Mouse (Mus musculus): ENCODE data around the gene Dhx32.
"Not testable (repeated sequence)": the region's sequence is repeated elsewhere in the genome, so short reads cannot be mapped to it uniquely, and the experiment has no call there.

Dhx32 gene

DNA sequence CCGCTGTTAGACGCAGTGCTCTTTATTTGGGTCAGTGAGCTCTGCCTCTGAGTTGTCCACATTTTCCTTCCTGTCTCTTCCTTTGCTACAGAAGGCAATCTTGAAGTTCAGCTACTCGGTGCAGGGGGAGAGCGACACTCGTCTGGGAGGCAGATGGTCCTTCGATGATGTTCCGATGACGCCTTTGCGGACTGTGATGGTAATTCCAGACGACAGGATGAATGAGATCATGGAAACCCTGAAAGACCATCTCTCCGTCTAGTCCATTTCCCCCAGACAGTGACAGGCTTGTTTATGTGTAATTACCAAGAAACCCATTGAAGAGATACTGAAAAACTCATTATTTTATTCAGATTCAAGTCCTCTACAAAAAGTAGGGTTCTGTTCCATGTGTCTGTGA lies 61.9 kb downstream of the Dhx32 start:
- DNase-seq, result no peak

GRCm38 (mm10) chr7:133718580-133718979 lies 63.9 kb downstream of the Dhx32 start:
- DNase-seq, result no peak

DNA sequence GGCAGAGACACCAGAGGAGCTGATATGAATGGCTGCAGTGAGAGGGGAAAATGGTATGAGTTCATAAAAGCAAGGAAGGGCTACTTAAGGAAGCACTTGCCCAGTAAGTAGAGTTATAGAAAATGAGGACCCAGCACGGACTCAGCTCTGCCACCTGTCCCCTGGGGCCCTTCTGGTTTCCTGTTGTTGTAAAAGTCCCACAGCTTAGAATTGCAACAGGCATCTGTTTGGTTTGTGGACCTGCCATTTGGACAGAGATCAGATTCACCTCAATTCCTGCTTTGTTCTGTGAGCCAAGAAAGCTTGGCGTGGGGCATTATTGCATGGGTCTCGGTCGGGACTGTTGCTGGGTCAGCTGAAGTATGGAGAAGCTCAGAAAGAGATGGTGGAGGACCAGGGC lies 67.1 kb downstream of the Dhx32 start:
- no peak for DNase-seq

DNA sequence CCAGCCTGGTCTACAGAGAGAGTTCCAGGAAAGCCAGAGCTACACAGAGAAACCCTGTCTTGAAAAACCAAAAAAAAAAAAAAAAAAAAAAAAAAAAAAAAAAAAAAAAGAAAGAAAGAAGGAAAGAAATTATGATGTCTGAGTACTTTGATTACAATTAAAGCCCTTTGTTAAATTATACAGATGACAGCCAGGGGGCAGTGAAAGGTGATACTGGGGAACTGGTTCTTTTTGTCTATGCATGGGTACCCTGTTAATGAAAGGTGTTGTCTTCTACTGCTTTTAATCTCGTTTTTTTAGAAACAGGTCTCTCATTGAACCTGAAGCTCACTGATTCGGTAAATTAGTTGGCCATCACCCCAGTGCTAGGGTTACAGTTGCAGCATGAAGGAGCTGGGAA lies 75.2 kb downstream of the Dhx32 start:
- peak; percentile 40 for DNase-seq

GRCm38 (mm10) chr7:133703906-133704305 lies 78.6 kb downstream of the Dhx32 start:
- DNase-seq, result no peak

DNA sequence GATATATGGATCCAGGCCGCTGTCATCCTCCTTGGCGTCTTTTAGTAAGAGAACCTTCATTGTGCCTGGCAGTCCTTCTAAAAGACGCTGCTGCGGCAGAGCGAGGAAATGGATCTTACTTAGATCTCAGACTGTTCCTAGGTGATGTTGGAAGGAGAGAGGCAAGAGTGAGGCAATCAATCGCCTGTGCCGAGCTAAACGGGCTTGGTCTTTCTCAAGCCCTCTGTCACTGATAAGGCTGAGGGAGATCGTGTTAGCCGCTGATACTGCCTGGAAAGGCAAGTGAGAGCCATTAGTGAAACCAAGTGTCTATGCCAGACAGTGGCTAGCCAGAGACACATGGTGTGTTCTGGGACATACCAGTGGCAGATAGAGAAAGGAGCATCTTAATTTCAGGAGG lies 80.2 kb downstream of the Dhx32 start:
- no peak for DNase-seq

- DNase-seq, result no peak
These were observed 81.2 kb downstream of the Dhx32 start for GRCm38 (mm10) chr7:133701366-133701765.

- DNase-seq, result no peak
These were observed 82.6 kb downstream of the Dhx32 start for GRCm38 (mm10) chr7:133699885-133700284.

- no peak for DNase-seq
These were observed 84.4 kb downstream of the Dhx32 start for GRCm38 (mm10) chr7:133698021-133698709.

DNA sequence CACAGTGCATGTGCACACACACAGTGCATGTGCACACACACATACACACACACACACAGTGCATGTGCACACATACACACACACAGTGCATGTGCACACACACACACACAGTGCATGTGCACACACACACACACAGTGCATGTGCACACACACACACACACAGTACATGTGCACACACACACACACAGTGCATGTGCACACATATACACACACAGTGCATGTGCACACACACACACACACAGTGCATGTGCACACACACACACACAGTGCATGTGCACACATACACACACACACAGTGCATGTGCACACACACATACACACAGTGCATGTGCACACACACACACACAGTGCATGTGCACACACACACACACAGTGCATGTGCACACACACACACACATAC lies 96.9 kb downstream of the Dhx32 start:
- DNase-seq, result not testable (repeated sequence)

DNA sequence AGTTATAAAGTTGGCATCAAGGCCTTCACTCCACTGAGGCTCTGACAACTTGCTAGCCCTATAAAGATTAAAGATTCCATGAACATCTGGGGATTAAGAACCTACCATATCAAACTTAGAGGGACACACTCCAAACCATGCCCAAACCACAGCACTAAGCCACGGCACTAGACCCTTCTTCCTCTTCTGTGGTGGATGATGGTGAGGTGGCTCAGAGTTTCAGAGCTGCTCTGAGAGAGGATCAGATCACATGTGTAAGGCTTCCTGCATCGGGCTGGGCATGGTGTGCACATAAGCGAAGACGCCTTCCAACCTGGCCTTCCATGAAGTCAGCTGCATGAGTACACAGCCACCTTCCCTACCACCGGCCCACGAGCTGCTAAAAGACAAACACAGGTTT lies 97.8 kb downstream of the Dhx32 start:
- DNase-seq, result no peak

DNA sequence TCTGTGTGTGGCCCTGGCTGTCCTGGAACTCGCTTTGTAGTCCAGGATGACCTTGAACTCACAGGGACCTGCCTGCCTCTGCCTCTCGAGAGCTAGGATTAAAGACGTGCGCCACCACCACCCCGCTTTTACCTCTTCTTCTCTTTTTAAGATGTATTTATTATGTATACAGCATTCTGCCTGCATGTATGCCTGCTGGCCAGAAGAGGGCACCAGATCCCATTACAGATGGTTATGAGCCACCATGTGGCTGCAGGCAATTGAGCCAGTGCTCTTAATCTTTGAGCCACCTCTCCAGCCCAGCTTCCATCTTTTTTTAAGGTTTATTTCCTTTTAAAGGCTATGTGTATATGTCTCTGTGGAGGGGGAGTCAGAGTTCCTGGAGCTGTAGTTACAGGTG lies 98.4 kb downstream of the Dhx32 start:
- no peak for DNase-seq

DNA sequence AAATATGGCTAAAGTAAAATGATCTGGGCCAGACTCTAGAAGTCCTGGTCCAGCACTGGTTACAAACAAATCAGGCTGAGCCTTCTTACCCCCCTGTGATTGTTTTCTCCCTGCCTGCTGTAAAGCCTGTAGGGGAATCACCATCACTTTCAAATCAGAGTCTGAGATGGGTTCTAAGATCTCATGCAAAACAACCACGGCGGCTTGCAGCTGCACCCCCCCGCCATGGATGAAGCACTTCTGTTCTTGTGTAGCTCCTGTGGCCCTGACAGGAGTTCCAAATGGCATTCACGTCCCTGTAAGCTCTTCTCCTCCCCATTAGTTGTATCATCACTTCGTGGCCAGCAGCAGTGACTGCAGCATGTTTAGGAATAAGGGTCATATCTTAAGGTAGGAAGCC lies 98.9 kb downstream of the Dhx32 start:
- DNase-seq, result no peak

GRCm38 (mm10) chr7:133679961-133680360 lies 102.6 kb downstream of the Dhx32 start, which contains the start of gene Mmp21:
Mmp21 (minus strand) TSS chr7:133680061.
- DNase-seq, result no peak

- no peak for DNase-seq
These were observed 103.1 kb downstream of the Dhx32 start for GRCm38 (mm10) chr7:133679439-133679838.

GRCm38 (mm10) chr7:133678716-133679115 lies 103.8 kb downstream of the Dhx32 start:
- no peak for DNase-seq

DNA sequence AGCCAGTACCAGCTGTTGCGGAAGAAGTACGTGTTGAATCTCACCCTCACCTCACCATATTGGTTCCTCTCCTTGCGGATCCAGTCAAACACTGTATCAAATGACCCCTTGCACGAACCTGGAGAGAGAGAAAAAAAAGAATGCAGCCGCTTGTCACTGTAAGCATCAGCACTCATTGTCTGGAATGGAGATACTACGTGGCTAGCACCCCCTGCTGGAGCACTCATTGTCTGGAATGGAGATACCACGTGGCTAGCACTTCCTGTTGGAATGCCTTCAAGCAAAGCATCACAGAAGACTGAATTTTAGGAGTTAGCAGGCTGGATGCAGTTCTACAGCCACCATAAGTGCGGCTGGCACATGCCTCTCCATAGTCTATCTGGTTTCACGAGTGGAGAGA lies 106.5 kb downstream of the Dhx32 start:
- peak; percentile 17 for DNase-seq

Measured in thymus, postnatal 14 days (tissue).